11 mouse cellular contexts compared by ENCODE assay signal in the genomic region with DNA sequence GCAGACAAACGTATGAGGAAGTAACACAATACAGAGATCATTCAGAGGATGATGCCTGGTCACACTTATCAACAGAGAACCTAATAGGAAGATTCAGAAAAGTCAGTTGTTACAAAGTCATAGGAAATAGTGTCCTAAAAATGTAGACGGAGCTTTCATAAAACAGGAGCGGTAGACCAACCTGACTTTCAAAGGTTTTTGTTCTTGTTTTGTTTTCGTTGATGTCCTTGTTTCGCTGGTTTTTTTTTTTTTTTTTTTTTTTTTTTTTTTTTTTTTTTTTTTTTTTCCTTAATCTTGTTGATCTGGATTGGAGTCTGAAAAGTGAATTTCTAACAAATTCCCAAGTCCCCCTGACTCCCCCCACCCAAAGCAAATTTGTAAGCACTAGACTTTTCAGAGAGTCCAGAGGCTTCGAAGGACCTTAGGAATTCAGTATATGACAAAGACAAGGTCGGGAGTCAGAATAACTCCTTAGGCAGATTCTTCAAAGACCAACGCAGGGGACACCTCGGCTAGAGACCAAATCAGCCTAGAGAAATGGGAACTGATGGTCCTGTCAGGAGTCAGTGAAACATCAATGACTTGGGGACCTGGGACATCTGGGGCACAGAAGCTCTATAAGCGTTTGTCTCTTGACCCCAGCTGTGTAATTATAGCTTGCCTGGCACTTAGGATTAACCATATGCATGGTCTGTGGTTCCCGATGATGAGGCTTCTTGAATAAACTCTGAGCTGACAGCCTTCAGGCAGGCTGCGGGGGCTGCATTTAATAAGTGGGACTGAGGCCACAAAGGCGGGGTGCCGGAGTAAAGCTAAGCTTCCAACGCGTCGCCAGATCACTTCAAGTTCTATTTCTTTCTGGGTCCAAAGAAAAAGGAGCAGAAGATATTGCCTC.
DNase-seq lines count a peak whose midpoint lies in the region; ATAC-seq and TF ChIP-seq lines count a peak whose summit lies in the region.
"Had no signal": no experiment of that assay in that cellular context is flagged by ENCODE, and none has a peak within 500 bp of the region (broad histone marks: within the 10 kb centered on the region; RNA-seq: fewer than 3 reads in every experiment).

No protein-coding gene starts in this region.

- no peaks in the 10 kb centered on the region for H3K79me2 ChIP-seq in MEL (ENCODE audit: control insufficient read depth, insufficient read depth, low read length, poor library complexity)

- no peak for TF ChIP-seq RAD21 in MEL (IDR thresholded peaks at IDR 0.05; ENCODE audit: low read depth, low read length)

- no peak for DNase-seq in MEL (ENCODE audit: low read depth, low spot score)
- DNase-seq in embryonic facial prominence, embryonic 11.5 days (ENCODE audit: low spot score): peak; percentile 36
- DNase-seq in hindbrain, embryonic 11.5 days (ENCODE audit: low spot score): peak; percentile 52
- DNase-seq in thymus, adult 2 months: no peak
- no peak for DNase-seq in thymus, postnatal 14 days
- no peak for DNase-seq in adrenal gland, adult 18-20 months (ENCODE audit: low spot score in 2 of 2)

- H3K9me3 ChIP-seq in MEL (replicated peaks; ENCODE audit: insufficient read depth, low read length): no peaks in the 10 kb centered on the region
- H3K9me3 ChIP-seq in embryonic facial prominence, embryonic 11.5 days (replicated peaks; ENCODE audit: control insufficient read depth, low read length): no peaks in the 10 kb centered on the region
- no peaks in the 10 kb centered on the region for H3K9me3 ChIP-seq in hindbrain, embryonic 11.5 days (ENCODE audit: control insufficient read depth, low read length)
- H3K9me3 ChIP-seq in midbrain, embryonic 13.5 days: no peaks in the 10 kb centered on the region
- H3K9me3 ChIP-seq in heart, embryonic 11.5 days (replicated peaks; ENCODE audit: control insufficient read depth, low read length): no peaks in the 10 kb centered on the region
- H3K9me3 ChIP-seq: megakaryocyte, embryonic 14.5 days had no signal

- no peak; the same call in 1 of the 2 replicates for ATAC-seq in embryonic facial prominence, embryonic 11.5 days (replicated peaks; ENCODE audit: insufficient number of reproducible peaks, low FRiP score, low TSS enrichment, low read depth)
- peak; percentile 83 for ATAC-seq in hindbrain, embryonic 11.5 days (ENCODE audit: low FRiP score)
- ATAC-seq in midbrain, embryonic 13.5 days: peak; percentile 89
- ATAC-seq in heart, embryonic 11.5 days (replicated peaks; ENCODE audit: insufficient number of reproducible peaks, low FRiP score, low TSS enrichment): no peak
- ATAC-seq: activated CD4-positive, CD25-positive, alpha-beta regulatory T cell, adult 4 months; intestine, postnatal 0 days had no signal

- H3K27me3 ChIP-seq in MEL (ENCODE audit: control insufficient read depth in 1 of 2, insufficient read depth in 2 of 2, low read length in 2 of 2): no peaks in the 10 kb centered on the region
- no peaks in the 10 kb centered on the region for H3K27me3 ChIP-seq in embryonic facial prominence, embryonic 11.5 days (ENCODE audit: control insufficient read depth, insufficient read depth, low read length)
- no peaks in the 10 kb centered on the region for H3K27me3 ChIP-seq in hindbrain, embryonic 11.5 days (ENCODE audit: control insufficient read depth, insufficient read depth, low read length)
- no peaks in the 10 kb centered on the region for H3K27me3 ChIP-seq in midbrain, embryonic 13.5 days
- H3K27me3 ChIP-seq in thymus, adult 2 months (ENCODE audit: control insufficient read depth, insufficient read depth, low read length): no peaks in the 10 kb centered on the region
- no peaks in the 10 kb centered on the region for H3K27me3 ChIP-seq in heart, embryonic 11.5 days (ENCODE audit: control insufficient read depth, insufficient read depth, low read length)
- H3K27me3 ChIP-seq: megakaryocyte, embryonic 14.5 days had no signal

- H3K4me1 ChIP-seq in MEL (ENCODE audit: control insufficient read depth in 1 of 2, insufficient read depth in 2 of 2, low read length in 2 of 2): no peaks in the 10 kb centered on the region; a peak in 1 of 4 replicates
- no peaks in the 10 kb centered on the region; the same call in 1 of the 2 replicates for H3K4me1 ChIP-seq in embryonic facial prominence, embryonic 11.5 days (ENCODE audit: control insufficient read depth, insufficient read depth, low read length)
- no peaks in the 10 kb centered on the region for H3K4me1 ChIP-seq in hindbrain, embryonic 11.5 days (replicated peaks; ENCODE audit: control insufficient read depth, insufficient read depth, low read length)
- peaks cover 25% of the 10 kb centered on the region for H3K4me1 ChIP-seq in midbrain, embryonic 13.5 days (replicated peaks)
- H3K4me1 ChIP-seq in thymus, adult 2 months (replicated peaks; ENCODE audit: control insufficient read depth, insufficient read depth, low read length): no peaks in the 10 kb centered on the region
- H3K4me1 ChIP-seq in heart, embryonic 11.5 days (ENCODE audit: control insufficient read depth, insufficient read depth, low read length): 0 out of 2 replicates have a peak, but pooled peaks cover 4% of the 10 kb centered on the region
- H3K4me1 ChIP-seq: megakaryocyte, embryonic 14.5 days had no signal

- no peak overlapping the region for H3K9ac ChIP-seq in MEL (ENCODE audit: control insufficient read depth, low read depth, low read length, poor library complexity, severe bottlenecking)
- H3K9ac ChIP-seq in embryonic facial prominence, embryonic 11.5 days (replicated peaks; ENCODE audit: low read length): no peak overlapping the region
- no peak overlapping the region for H3K9ac ChIP-seq in hindbrain, embryonic 11.5 days (ENCODE audit: low read depth, low read length)
- no peak overlapping the region for H3K9ac ChIP-seq in midbrain, embryonic 13.5 days (replicated peaks)
- H3K9ac ChIP-seq in heart, embryonic 11.5 days (ENCODE audit: low read depth, low read length): no peak overlapping the region

- no peak overlapping the region for H3K27ac ChIP-seq in MEL (ENCODE audit: control insufficient read depth, low read depth, low read length)
- no peak overlapping the region for H3K27ac ChIP-seq in embryonic facial prominence, embryonic 11.5 days (replicated peaks; ENCODE audit: low read depth, low read length)
- 0 out of 2 replicates have a peak overlapping the region, but pooled peaks have one; percentile 19 for H3K27ac ChIP-seq in hindbrain, embryonic 11.5 days (ENCODE audit: low read depth, low read length)
- H3K27ac ChIP-seq in midbrain, embryonic 13.5 days: peak overlapping the region; percentile 59
- H3K27ac ChIP-seq in thymus, adult 2 months (ENCODE audit: control insufficient read depth, insufficient read depth, low read length): no peak overlapping the region
- no peak overlapping the region for H3K27ac ChIP-seq in heart, embryonic 11.5 days (ENCODE audit: low read depth, low read length)

- no peak overlapping the region for H3K4me2 ChIP-seq in embryonic facial prominence, embryonic 11.5 days (ENCODE audit: low read depth, low read length)
- H3K4me2 ChIP-seq in hindbrain, embryonic 11.5 days (replicated peaks; ENCODE audit: low read depth, low read length): no peak overlapping the region
- H3K4me2 ChIP-seq in midbrain, embryonic 13.5 days (replicated peaks): peak overlapping the region; percentile 42
- no peak overlapping the region for H3K4me2 ChIP-seq in heart, embryonic 11.5 days

- no peaks in the 10 kb centered on the region for H3K36me3 ChIP-seq in MEL (ENCODE audit: control insufficient read depth in 1 of 2, insufficient read depth in 2 of 2, low read length in 2 of 2)
- no peaks in the 10 kb centered on the region for H3K36me3 ChIP-seq in embryonic facial prominence, embryonic 11.5 days (replicated peaks; ENCODE audit: control insufficient read depth, insufficient read depth, low read depth, low read length)
- no peaks in the 10 kb centered on the region for H3K36me3 ChIP-seq in hindbrain, embryonic 11.5 days (ENCODE audit: control insufficient read depth, insufficient read depth, low read length)
- H3K36me3 ChIP-seq in midbrain, embryonic 13.5 days: no peaks in the 10 kb centered on the region
- H3K36me3 ChIP-seq in thymus, adult 2 months (ENCODE audit: control insufficient read depth, insufficient read depth, low read length): no peaks in the 10 kb centered on the region
- H3K36me3 ChIP-seq in heart, embryonic 11.5 days (ENCODE audit: control insufficient read depth, insufficient read depth, low read length): no peaks in the 10 kb centered on the region

- TF ChIP-seq CTCF in MEL (IDR thresholded peaks at IDR 0.05 in 2 of 3, conservative IDR thresholded peaks at IDR 0.05 in 1 of 3; ENCODE audit: control insufficient read depth in 1 of 3, insufficient read depth in 1 of 3, low read depth in 2 of 3, low read length in 3 of 3, poor library complexity in 1 of 3, severe bottlenecking in 1 of 3): no peak
- TF ChIP-seq CTCF in thymus, adult 2 months (IDR thresholded peaks at IDR 0.05; ENCODE audit: borderline replicate concordance, control insufficient read depth, extremely low read depth, insufficient read depth, low read length, poor library complexity): no peak

- WGBS in embryonic facial prominence, embryonic 11.5 days: 41% methylated on average over 17 of the region's 17 CpGs
- WGBS in hindbrain, embryonic 11.5 days: 57% methylated on average over 17 of the region's 17 CpGs
- WGBS in midbrain, embryonic 13.5 days: 42% methylated on average over 17 of the region's 17 CpGs
- WGBS in thymus, adult 2 months: 94% methylated on average over 17 of the region's 17 CpGs
- 66% methylated on average over 17 of the region's 17 CpGs for WGBS in heart, embryonic 11.5 days (ENCODE audit: insufficient replicate concordance)

- H3K4me3 ChIP-seq in MEL (ENCODE audit: control insufficient read depth in 1 of 2, insufficient read depth in 1 of 2, low read depth in 2 of 2, low read length in 2 of 2): no peak overlapping the region
- H3K4me3 ChIP-seq in embryonic facial prominence, embryonic 11.5 days (ENCODE audit: low read depth, low read length): no peak overlapping the region
- no peak overlapping the region for H3K4me3 ChIP-seq in hindbrain, embryonic 11.5 days (ENCODE audit: low read depth, low read length)
- H3K4me3 ChIP-seq in midbrain, embryonic 13.5 days (replicated peaks): peak overlapping the region; percentile 5; the same call in 1 of the 2 replicates
- no peak overlapping the region for H3K4me3 ChIP-seq in thymus, adult 2 months (ENCODE audit: control insufficient read depth, insufficient read depth, low read length)
- no peak overlapping the region for H3K4me3 ChIP-seq in heart, embryonic 11.5 days (ENCODE audit: low read depth, low read length)
- H3K4me3 ChIP-seq: megakaryocyte, embryonic 14.5 days had no signal

- TF ChIP-seq EP300 in MEL (IDR thresholded peaks at IDR 0.05; ENCODE audit: low read depth in 1 of 2, low read length in 2 of 2): no peak

- TF ChIP-seq POLR2A in MEL (IDR thresholded peaks at IDR 0.05; ENCODE audit: control insufficient read depth in 1 of 2, insufficient read depth in 1 of 2, low read depth in 1 of 2, low read length in 2 of 2, poor library complexity in 1 of 2): no peak
- no peak for TF ChIP-seq POLR2A in thymus, adult 2 months (IDR thresholded peaks at IDR 0.05; ENCODE audit: control insufficient read depth, extremely low read depth, insufficient read depth, low read length, poor library complexity)

TF ChIP-seq in MEL, 35 proteins besides CTCF, POLR2A, EP300 and RAD21:
- TF ChIP-seq RCOR1 (IDR thresholded peaks at IDR 0.05; ENCODE audit: low read depth, low read length) (no peak), ZNF384 (IDR thresholded peaks at IDR 0.05; ENCODE audit: low read depth, low read length) (peak; percentile 51)
TF ChIP-seq in MEL: peak in this region for 1.

Comparison
In these comparisons a context has a peak if more than half of its experiments do, and no peak if none do; other contexts are left out.
1. DNase-seq: peak in embryonic facial prominence, embryonic 11.5 days (single experiment) and hindbrain, embryonic 11.5 days (single experiment); none in MEL (single experiment), thymus, adult 2 months (single experiment), thymus, postnatal 14 days (single experiment) and adrenal gland, adult 18-20 months (0 of 2).
2. H3K27ac ChIP-seq: peak in hindbrain, embryonic 11.5 days (single experiment) and midbrain, embryonic 13.5 days (single experiment); none in MEL (single experiment), embryonic facial prominence, embryonic 11.5 days (single experiment), thymus, adult 2 months (single experiment) and heart, embryonic 11.5 days (single experiment).
3. ATAC-seq: peak in hindbrain, embryonic 11.5 days (single experiment) and midbrain, embryonic 13.5 days (single experiment); none in embryonic facial prominence, embryonic 11.5 days (single experiment) and heart, embryonic 11.5 days (single experiment).